Mouse (Mus musculus): ENCODE results near the gene Vmn1r47. TPM values are rescaled to one million over a fixed set of nuclear protein-coding genes. Genes with fewer than 3 reads are reported as not detected.
"Not testable (repeated sequence)": the region's sequence is repeated elsewhere in the genome, so short reads cannot be mapped to it uniquely, and the experiment has no call there.

The Vmn1r47 gene
- total RNA-seq (2014; rRNA removed) (not detected in 2 replicates), polyA plus RNA-seq (2015; fragmentation: Nextera tagmentation; extraction: Ambion mirVana) (not detected in 2 replicates)

DNA sequence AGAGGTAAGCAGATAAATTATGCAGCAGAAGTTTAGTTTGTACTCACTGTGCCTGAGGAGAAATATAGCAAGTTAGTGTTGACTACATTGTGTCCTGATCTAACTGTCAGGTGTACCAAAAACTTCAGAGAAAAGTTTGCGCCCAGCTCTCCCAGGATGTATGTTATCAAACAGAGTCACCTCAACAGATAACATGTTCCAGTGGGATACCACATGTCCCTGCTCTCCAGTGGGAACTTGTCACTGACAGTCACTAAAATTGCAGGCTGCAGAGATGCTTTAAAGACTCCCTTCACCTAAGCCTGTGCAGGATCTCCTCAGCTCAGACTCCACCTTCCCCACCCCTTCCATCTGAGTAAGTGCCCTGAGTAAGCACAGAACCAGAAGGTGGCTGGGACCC is at the start of gene Vmn1r47:
Gene Vmn1r47, plus strand, starts transcription at position 301 of the 400 bp plus-strand sequence.
- H3K27me3 ChIP-seq (ENCODE audit: insufficient read depth, low read length); H3K36me3 ChIP-seq (ENCODE audit: insufficient read depth, low read length); DNase-seq (ENCODE audit: low spot score); ATAC-seq; H3K9ac ChIP-seq (replicated peaks; ENCODE audit: low read length); H3K4me1 ChIP-seq (ENCODE audit: insufficient read depth, low read length); H3K4me3 ChIP-seq (ENCODE audit: low read length); H3K9me3 ChIP-seq (ENCODE audit: low read length); H3K4me2 ChIP-seq (ENCODE audit: low read depth, low read length); H3K27ac ChIP-seq: not testable (repeated sequence)
- 97% methylated on average over 1 of the region's 1 CpGs for WGBS

DNA sequence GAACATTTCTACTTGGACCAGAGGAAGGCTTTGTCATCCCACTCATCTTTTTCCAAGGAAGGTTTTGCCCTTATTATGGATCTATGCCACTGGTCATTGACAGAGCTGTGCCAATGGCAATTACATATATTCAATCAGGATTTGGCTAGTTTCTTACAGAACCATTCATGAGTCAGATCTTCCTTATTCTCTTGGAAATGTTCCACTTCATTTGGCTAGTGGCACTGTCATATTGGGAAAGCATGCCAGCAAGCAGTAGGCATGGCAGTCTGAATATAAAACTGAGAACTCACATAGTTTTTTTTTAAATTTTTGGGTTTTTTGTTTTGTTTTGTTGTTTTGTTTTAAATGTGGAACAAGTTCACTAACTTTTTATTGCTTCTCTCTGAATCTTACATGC is 49.6 kb upstream of the Vmn1r47 start:
- no peak overlapping the region for H3K4me2 ChIP-seq (ENCODE audit: low read depth, low read length)
- H3K4me1 ChIP-seq (ENCODE audit: insufficient read depth, low read length), result no peaks in the 10 kb centered on the region
- ATAC-seq (no peak), DNase-seq (ENCODE audit: low spot score) (no peak)
- TF ChIP-seq CTCF (IDR thresholded peaks at IDR 0.05; ENCODE audit: low read depth), result no peak
- H3K36me3 ChIP-seq (ENCODE audit: insufficient read depth, low read length), result no peaks in the 10 kb centered on the region
- H3K9ac ChIP-seq (replicated peaks; ENCODE audit: low read length), result no peak overlapping the region
- no peaks in the 10 kb centered on the region for H3K27me3 ChIP-seq (ENCODE audit: insufficient read depth, low read length)
- no peaks in the 10 kb centered on the region for H3K9me3 ChIP-seq (ENCODE audit: low read length)
- no peak overlapping the region for H3K4me3 ChIP-seq (ENCODE audit: low read length)
- no peak overlapping the region for H3K27ac ChIP-seq

DNA sequence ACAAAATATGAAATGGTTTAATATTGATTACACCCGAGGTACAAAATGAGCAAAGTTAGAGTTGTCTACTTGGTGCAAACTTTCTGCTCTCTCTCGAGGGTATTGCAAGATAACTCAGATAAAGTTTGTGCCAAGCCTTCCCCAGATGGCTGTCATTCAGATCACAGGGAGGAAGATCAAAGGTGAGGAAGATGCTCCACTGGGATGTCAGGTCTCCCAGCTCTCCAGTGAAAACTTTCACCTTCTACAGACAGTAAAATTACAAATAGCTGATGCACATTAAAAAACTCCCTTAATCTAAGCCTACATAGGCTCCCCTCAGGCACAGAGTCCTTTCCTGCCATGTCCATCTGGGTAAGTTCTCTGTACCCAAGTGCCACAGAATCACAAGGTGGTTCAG is 46.9 kb upstream of the Vmn1r47 start, which contains the start of gene Vmn1r46:
Gene Vmn1r46, plus strand, starts transcription at position 301 of the 400 bp plus-strand sequence.
- TF ChIP-seq CTCF (IDR thresholded peaks at IDR 0.05; ENCODE audit: low read depth), result no peak
- H3K4me3 ChIP-seq (ENCODE audit: low read length), result no peak within 1 kb of the TSS
- H3K27ac ChIP-seq, result no peak within 1 kb of the TSS
- no peaks in the 10 kb centered on the region for H3K4me1 ChIP-seq (ENCODE audit: insufficient read depth, low read length)
- WGBS, result 58% methylated on average over 2 of the region's 2 CpGs
- no peaks in the 10 kb centered on the region for H3K9me3 ChIP-seq (ENCODE audit: low read length)
- no peaks in the 10 kb centered on the region for H3K36me3 ChIP-seq (ENCODE audit: insufficient read depth, low read length)
- no peaks in the 10 kb centered on the region for H3K27me3 ChIP-seq (ENCODE audit: insufficient read depth, low read length)
- ATAC-seq (no peak), DNase-seq (ENCODE audit: low spot score) (no peak)
- H3K9ac ChIP-seq (replicated peaks; ENCODE audit: low read length), result no peak within 1 kb of the TSS
- no peak within 1 kb of the TSS for H3K4me2 ChIP-seq (ENCODE audit: low read depth, low read length)

DNA sequence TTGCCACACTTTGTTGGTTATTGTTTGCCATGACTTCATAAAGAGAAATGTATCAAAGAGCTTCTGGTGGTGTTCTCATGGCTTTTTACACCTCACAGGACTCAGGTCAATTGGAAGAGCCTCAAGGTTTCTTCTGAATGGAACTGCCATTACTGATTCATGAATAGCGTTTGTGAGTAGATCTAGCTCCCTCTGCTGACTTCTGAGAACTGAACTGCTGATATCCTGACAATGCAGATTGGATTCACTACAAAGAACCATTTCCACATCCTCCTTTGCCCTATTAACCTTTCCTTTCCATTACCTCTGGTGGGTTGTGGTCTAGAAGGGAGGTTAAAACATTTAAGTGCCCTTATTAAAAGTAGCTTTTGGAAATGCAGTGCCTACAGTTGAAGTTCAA is 30.0 kb upstream of the Vmn1r47 start:
- H3K4me1 ChIP-seq (ENCODE audit: insufficient read depth, low read length), result no peaks in the 10 kb centered on the region
- no peak for TF ChIP-seq CTCF (IDR thresholded peaks at IDR 0.05; ENCODE audit: low read depth)
- WGBS, result 22% methylated on average over 1 of the region's 1 CpGs
- no peak overlapping the region for H3K27ac ChIP-seq
- H3K9ac ChIP-seq (replicated peaks; ENCODE audit: low read length), result no peak overlapping the region
- no peak for DNase-seq (ENCODE audit: low spot score)
- 0 out of 2 replicates have a peak, but pooled peaks cover 4% of the 10 kb centered on the region for H3K9me3 ChIP-seq (ENCODE audit: low read length)
- ATAC-seq, result no peak
- H3K27me3 ChIP-seq (ENCODE audit: insufficient read depth, low read length), result no peaks in the 10 kb centered on the region
- no peak overlapping the region for H3K4me3 ChIP-seq (ENCODE audit: low read length)
- no peaks in the 10 kb centered on the region for H3K36me3 ChIP-seq (ENCODE audit: insufficient read depth, low read length)
- H3K4me2 ChIP-seq (ENCODE audit: low read depth, low read length), result no peak overlapping the region

DNA sequence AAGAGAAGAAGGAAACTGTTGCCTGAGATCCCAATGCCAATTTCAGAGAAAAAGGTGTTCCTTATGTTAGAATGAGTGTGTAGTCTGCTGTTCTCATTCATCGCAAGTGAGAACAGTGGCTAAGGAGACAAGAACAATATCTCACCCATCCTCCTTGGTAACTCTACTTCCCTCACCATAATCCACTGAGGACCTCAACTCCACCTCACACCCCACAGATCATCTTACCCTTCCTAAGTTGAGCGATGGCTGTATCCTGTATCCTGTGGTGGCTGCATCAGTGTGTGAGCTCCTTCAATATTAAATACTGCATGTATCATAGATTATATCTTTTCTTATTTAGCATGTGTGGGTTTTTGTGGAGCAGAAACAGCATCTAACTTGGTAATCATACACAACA is 20.8 kb downstream of the Vmn1r47 start, which contains the start of gene Vmn1r48:
Gene Vmn1r48, minus strand, starts transcription at position 101 of the 400 bp plus-strand sequence.
- not testable (repeated sequence) for H3K9ac ChIP-seq (replicated peaks; ENCODE audit: low read length); H3K27ac ChIP-seq; ATAC-seq; H3K9me3 ChIP-seq (ENCODE audit: low read length); H3K4me2 ChIP-seq (ENCODE audit: low read depth, low read length); H3K27me3 ChIP-seq (ENCODE audit: insufficient read depth, low read length); H3K36me3 ChIP-seq (ENCODE audit: insufficient read depth, low read length); H3K4me1 ChIP-seq (ENCODE audit: insufficient read depth, low read length); DNase-seq (ENCODE audit: low spot score); H3K4me3 ChIP-seq (ENCODE audit: low read length)
- WGBS, result no CpG with 5 or more reads among the region's 2 CpGs

Other genes starting within 250 kb of the Vmn1r47 start
- gene Vmn1r42, start 139.7 kb upstream of the Vmn1r47 start, total RNA-seq (2014; rRNA removed), result not detected in 2 replicates
- not detected in 2 replicates for gene Vmn1r42, start 139.7 kb upstream of the Vmn1r47 start, polyA plus RNA-seq (2015; fragmentation: Nextera tagmentation; extraction: Ambion mirVana)
- gene Vmn1r43, start 139.7 kb upstream of the Vmn1r47 start, total RNA-seq (2014; rRNA removed), result not detected in 2 replicates
- gene Vmn1r43, start 139.7 kb upstream of the Vmn1r47 start, polyA plus RNA-seq (2015; fragmentation: Nextera tagmentation; extraction: Ambion mirVana), result not detected in 2 replicates
- gene Vmn1r44, start 132.5 kb upstream of the Vmn1r47 start, total RNA-seq (2014; rRNA removed), result not detected in 2 replicates
- gene Vmn1r44, start 132.5 kb upstream of the Vmn1r47 start, polyA plus RNA-seq (2015; fragmentation: Nextera tagmentation; extraction: Ambion mirVana), result not detected in 2 replicates
- not detected in 2 replicates for gene Vmn1r45, start 75.5 kb upstream of the Vmn1r47 start, total RNA-seq (2014; rRNA removed)
- gene Vmn1r45, start 75.5 kb upstream of the Vmn1r47 start, polyA plus RNA-seq (2015; fragmentation: Nextera tagmentation; extraction: Ambion mirVana), result not detected in 2 replicates
- gene Vmn1r46, start 46.8 kb upstream of the Vmn1r47 start, total RNA-seq (2014; rRNA removed), result not detected in 2 replicates
- gene Vmn1r46, start 46.8 kb upstream of the Vmn1r47 start, polyA plus RNA-seq (2015; fragmentation: Nextera tagmentation; extraction: Ambion mirVana), result not detected in 2 replicates
- gene Vmn1r48, start 20.7 kb downstream of the Vmn1r47 start, total RNA-seq (2014; rRNA removed), result not detected in 2 replicates
- not detected in 2 replicates for gene Vmn1r48, start 20.7 kb downstream of the Vmn1r47 start, polyA plus RNA-seq (2015; fragmentation: Nextera tagmentation; extraction: Ambion mirVana)
- not detected in 2 replicates for gene Vmn1r49, start 62.4 kb downstream of the Vmn1r47 start, total RNA-seq (2014; rRNA removed)
- gene Vmn1r49, start 62.4 kb downstream of the Vmn1r47 start, polyA plus RNA-seq (2015; fragmentation: Nextera tagmentation; extraction: Ambion mirVana), result not detected in 2 replicates
- gene Vmn1r50, start 85.3 kb downstream of the Vmn1r47 start, total RNA-seq (2014; rRNA removed), result not detected in 2 replicates
- gene Vmn1r50, start 85.3 kb downstream of the Vmn1r47 start, polyA plus RNA-seq (2015; fragmentation: Nextera tagmentation; extraction: Ambion mirVana), result not detected in 2 replicates
- gene Vmn1r51, start 106.4 kb downstream of the Vmn1r47 start, total RNA-seq (2014; rRNA removed), result not detected in 2 replicates
- 0.06 TPM in 1 of 2 replicates, not detected in the other for gene Vmn1r51, start 106.4 kb downstream of the Vmn1r47 start, polyA plus RNA-seq (2015; fragmentation: Nextera tagmentation; extraction: Ambion mirVana)
- gene Vmn1r52, start 158.7 kb downstream of the Vmn1r47 start, total RNA-seq (2014; rRNA removed), result not detected in 2 replicates
- gene Vmn1r52, start 158.7 kb downstream of the Vmn1r47 start, polyA plus RNA-seq (2015; fragmentation: Nextera tagmentation; extraction: Ambion mirVana), result not detected in 2 replicates
- not detected in 2 replicates for gene V1ra8, start 186.6 kb downstream of the Vmn1r47 start, total RNA-seq (2014; rRNA removed)
- not detected in 2 replicates for gene V1ra8, start 186.6 kb downstream of the Vmn1r47 start, polyA plus RNA-seq (2015; fragmentation: Nextera tagmentation; extraction: Ambion mirVana)
- gene Vmn1r53, start 208.3 kb downstream of the Vmn1r47 start, total RNA-seq (2014; rRNA removed), result 1.2 TPM in 1 of 2 replicates, not detected in the other
- gene Vmn1r53, start 208.3 kb downstream of the Vmn1r47 start, polyA plus RNA-seq (2015; fragmentation: Nextera tagmentation; extraction: Ambion mirVana), result not detected in 2 replicates
- gene Vmn1r54, start 230.2 kb downstream of the Vmn1r47 start, total RNA-seq (2014; rRNA removed), result not detected in 2 replicates
- gene Vmn1r54, start 230.2 kb downstream of the Vmn1r47 start, polyA plus RNA-seq (2015; fragmentation: Nextera tagmentation; extraction: Ambion mirVana), result not detected in 2 replicates